In genomic region chr10:75430633-75431032, GRCm38 (mm10) we compare ENCODE assay signal across 20 mouse cellular contexts. TPM values are rescaled to one million over a fixed set of nuclear protein-coding genes. Genes with fewer than 3 reads are reported as not detected.
"Had no signal": no experiment of that assay in that cellular context is flagged by ENCODE, and none has a peak within 500 bp of the region (broad histone marks: within the 10 kb centered on the region; RNA-seq: fewer than 3 reads in every experiment).

No protein-coding gene starts in this region.

- DNase-seq: kidney, adult 9 months; kidney, postnatal 14 days; kidney, postnatal 4 days; liver; liver, embryonic 13.5 days; lung, embryonic 14.5 days; right cerebral cortex, postnatal 14 days; spleen, adult 18-20 months; thymus, adult 2 months; thymus, postnatal 14 days; thymus, postnatal 4 days had no signal

- H3K4me1 ChIP-seq: limb, embryonic 10.5 days; limb, embryonic 13.5 days; midbrain, embryonic 10.5 days; midbrain, embryonic 13.5 days; neural tube, embryonic 13.5 days had no signal

- H3K4me3 ChIP-seq: layer of hippocampus, adult 2 months; limb, embryonic 10.5 days; limb, embryonic 13.5 days; liver, embryonic 13.5 days; megakaryocyte, embryonic 14.5 days; midbrain, embryonic 10.5 days; midbrain, embryonic 13.5 days; myocyte; neural tube, embryonic 13.5 days had no signal

- H3K36me3 ChIP-seq: limb, embryonic 10.5 days; limb, embryonic 13.5 days; liver, embryonic 13.5 days; midbrain, embryonic 10.5 days; midbrain, embryonic 13.5 days; neural tube, embryonic 13.5 days had no signal

- H3K27me3 ChIP-seq: limb, embryonic 13.5 days; liver, embryonic 13.5 days; midbrain, embryonic 13.5 days; neural tube, embryonic 13.5 days had no signal

- H3K27ac ChIP-seq: layer of hippocampus, adult 2 months; limb, embryonic 10.5 days; limb, embryonic 13.5 days; midbrain, embryonic 10.5 days; midbrain, embryonic 13.5 days; neural tube, embryonic 13.5 days; stomach, postnatal 0 days had no signal

RNA-seq across cellular contexts. Expression of gene Upb1, which starts 29.7 kb away (rescaled TPM):
- polyA plus RNA-seq: limb, embryonic 10.5 days; midbrain, embryonic 10.5 days; midbrain, embryonic 13.5 days; neural tube, embryonic 13.5 days had no signal
